Mouse (Mus musculus) myocyte (in vitro differentiated cells): ENCODE data around the gene Actr5.

Experiments used
- CEBPB ChIP-seq: IDR thresholded peaks from 2 replicates; pipeline ENCODE4 v1.6.1; 2011; ENCODE audit warnings: mild to moderate bottlenecking, moderate library complexity; ENCODE audit not compliant: poor library complexity, insufficient read depth, severe bottlenecking
- E2F4 ChIP-seq: IDR thresholded peaks from one replicate; pipeline ENCODE4 v1.6.1; 2011; ENCODE audit warnings: mild to moderate bottlenecking, control low read depth, moderate library complexity; ENCODE audit not compliant: insufficient read depth
- MAX ChIP-seq: IDR thresholded peaks from one replicate; pipeline ENCODE4 v1.6.1; 2011; ENCODE audit warnings: low read depth, mild to moderate bottlenecking, control low read depth
- MYOD1 ChIP-seq, 3 experiments: IDR thresholded peaks; one replicate each; pipeline ENCODE4 v1.6.1; 2011; ENCODE audit warnings: control low read depth in 2 of 3, low read depth in 2 of 3, mild to moderate bottlenecking in 2 of 3, moderate library complexity in 1 of 3; ENCODE audit not compliant: insufficient read length in 2 of 3, control insufficient read depth in 1 of 3
- MYOG ChIP-seq, 3 experiments: IDR thresholded peaks; one replicate each; pipeline ENCODE4 v1.6.1; 2011; ENCODE audit warnings: control low read depth in 2 of 3, low read depth in 2 of 3, mild to moderate bottlenecking in 2 of 3; ENCODE audit not compliant: insufficient read length in 2 of 3, control insufficient read depth in 1 of 3, insufficient read depth in 1 of 3
- POLR2A ChIP-seq: IDR thresholded peaks from one replicate; pipeline ENCODE4 v1.6.1; 2011; ENCODE audit warnings: low read depth, mild to moderate bottlenecking, control low read depth, moderate library complexity; ENCODE audit not compliant: insufficient read length
- POLR2AphosphoS2 ChIP-seq: IDR thresholded peaks from one replicate; pipeline ENCODE4 v1.6.1; 2011; ENCODE audit warnings: low read depth, control low read depth; ENCODE audit not compliant: insufficient read length
- TCF12 ChIP-seq: IDR thresholded peaks from one replicate; pipeline ENCODE4 v1.6.1; 2011; ENCODE audit warnings: mild to moderate bottlenecking, control low read depth; ENCODE audit not compliant: poor library complexity, insufficient read depth, severe bottlenecking
- USF1 ChIP-seq: IDR thresholded peaks from one replicate; pipeline ENCODE4 v1.6.1; 2011; ENCODE audit warnings: low read depth, mild to moderate bottlenecking, control low read depth, moderate library complexity

- TF ChIP-seq POLR2A (no peak), E2F4 (no peak), USF1 (no peak), MYOG (IDR thresholded peaks at IDR 0.05; ENCODE audit: control insufficient read depth in 1 of 3, insufficient read depth in 1 of 3, insufficient read length in 2 of 3, low read depth in 2 of 3) (no peak), POLR2AphosphoS2 (no peak), TCF12 (no peak), CEBPB (no peak), MAX (no peak), MYOD1 (IDR thresholded peaks at IDR 0.05; ENCODE audit: control insufficient read depth in 1 of 3, insufficient read length in 2 of 3, low read depth in 2 of 3) (no peak)
These were observed 44.7 kb upstream of the Actr5 start for GRCm38 (mm10) chr2:158579979-158580378.
